Mouse (Mus musculus): Measurements from ENCODE around the gene Tmem174. TPM values are rescaled to one million over a fixed set of nuclear protein-coding genes. Genes with fewer than 3 reads are reported as not detected.

Tmem174 gene
- total RNA-seq, 2 experiments from 2014 or later, result not detected

GRCm38 (mm10) chr13:98588951-98589501 lies 48.2 kb downstream of the Tmem174 start:
- peak in 1 of 2 experiments; percentile 86 for DNase-seq (ENCODE audit: extremely low spot score in 1 of 2, low spot score in 2 of 2)
- intact Hi-C loops (cut with DNase I), result loop anchor here (5.0 kb wide), 1 partner anchor 237 kb away; the partner anchor contains the start of gene Foxd1

DNA sequence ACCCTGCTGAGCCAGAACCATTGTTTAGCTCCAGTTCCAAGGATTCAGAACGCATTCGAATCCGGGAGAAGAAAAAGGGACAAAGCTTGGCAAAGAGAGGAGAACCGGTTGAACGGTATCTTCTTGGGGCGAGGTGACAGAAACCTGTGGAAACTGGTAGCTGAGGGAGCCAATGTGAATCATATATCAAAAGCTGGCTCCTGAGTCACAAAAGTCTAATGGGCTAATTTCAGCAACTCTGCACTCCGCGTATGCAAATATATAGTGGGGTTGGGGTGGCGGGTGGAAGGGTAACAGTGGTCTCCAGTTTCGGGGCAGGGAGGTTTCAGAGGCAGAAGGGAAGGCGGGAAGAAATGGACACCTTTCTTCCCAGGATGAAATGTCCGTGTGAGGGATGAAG lies 48.7 kb downstream of the Tmem174 start:
- intact Hi-C loops (cut with DNase I), result loop anchor here (5.0 kb wide), 1 partner anchor 236 kb away; the partner anchor contains the start of gene Foxd1
- no peak for DNase-seq (ENCODE audit: extremely low spot score in 1 of 2, low spot score in 2 of 2)

DNA sequence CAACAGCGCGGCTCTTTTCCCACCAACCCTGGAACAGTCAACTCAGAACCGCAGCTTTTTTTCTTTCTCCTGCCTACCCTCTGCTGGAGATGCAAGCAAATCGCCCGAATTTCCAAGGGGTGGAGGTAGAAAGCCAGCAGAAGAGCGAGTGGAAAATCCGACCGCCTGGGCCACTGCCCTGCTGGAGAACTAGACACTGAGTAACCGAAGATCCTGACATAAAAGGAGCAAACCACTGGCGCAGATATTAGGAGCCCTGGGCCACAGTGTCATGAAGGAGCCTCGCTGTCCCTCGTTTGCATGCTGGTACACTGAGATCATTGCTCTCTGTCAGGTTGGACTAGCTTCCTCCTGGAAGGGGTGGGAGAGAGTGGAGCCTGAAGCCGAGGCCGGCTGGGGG lies 49.6 kb downstream of the Tmem174 start:
- peak in 1 of 2 experiments; percentile 50 for DNase-seq (ENCODE audit: extremely low spot score in 1 of 2, low spot score in 2 of 2)
- intact Hi-C loops (cut with DNase I), result loop anchor here (2.0 to 5.0 kb wide), 2 partner anchors 87 to 235 kb away; partner anchors contain the start of gene Foxd1

DNA sequence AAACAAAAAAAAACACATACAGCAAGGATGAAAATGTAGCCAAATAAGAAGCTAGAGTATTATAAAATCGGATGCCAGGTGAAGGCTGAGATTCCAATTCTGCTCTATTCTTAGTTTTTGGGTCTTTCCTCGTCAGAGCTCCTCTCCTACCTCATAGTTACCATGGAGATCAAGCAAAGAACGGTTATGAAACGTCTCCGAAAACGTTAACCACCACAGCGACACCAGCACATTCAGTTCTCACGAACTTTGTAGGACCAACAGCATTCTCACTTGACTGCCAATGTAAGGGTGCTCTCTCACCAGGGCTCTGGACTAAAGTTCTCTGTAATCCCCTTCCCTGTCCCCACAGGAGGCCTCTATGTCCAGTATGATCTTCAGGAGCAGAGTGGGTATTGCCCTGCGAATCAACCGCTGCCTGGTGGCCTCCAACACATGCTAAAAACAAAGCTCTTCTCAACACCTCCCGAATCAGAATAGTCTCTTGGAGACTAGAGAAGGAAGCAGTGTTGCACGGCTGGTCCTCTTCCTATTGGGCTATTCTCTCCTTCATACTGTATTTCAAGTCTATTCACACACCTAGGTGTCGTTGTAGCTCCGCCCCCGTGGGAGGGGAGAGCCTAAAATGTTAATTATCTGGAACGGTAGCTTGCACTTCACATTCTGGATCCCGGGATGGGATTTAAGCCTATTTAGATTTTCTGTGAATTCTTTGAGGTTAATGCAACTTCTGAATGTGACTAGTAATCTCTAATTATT lies 50.2 kb downstream of the Tmem174 start:
- intact Hi-C loops (cut with DNase I), result loop anchor here (2.0 to 5.0 kb wide), 2 partner anchors 86 to 235 kb away; partner anchors contain the start of gene Foxd1
- no peak for DNase-seq (ENCODE audit: extremely low spot score in 1 of 2, low spot score in 2 of 2)

Other genes with a start within 250 kb of the Tmem174 start
- gene Gm10320, start 145.4 kb downstream of the Tmem174 start, total RNA-seq (2021), result not detected
- under 1 TPM in 1 of 2 experiments, not detected in 1; 0.39 TPM for gene Tmem171, start 57.4 kb upstream of the Tmem174 start, total RNA-seq (2021)
- gene Fcho2, start 178.0 kb upstream of the Tmem174 start, total RNA-seq (2021), result 10 to 100 TPM; 31.9 to 34.8 TPM